Mouse (Mus musculus): Measurements from ENCODE around the gene Kif3a. TPM values are rescaled to one million over a fixed set of nuclear protein-coding genes. Genes with fewer than 3 reads are reported as not detected.
"Not testable (repeated sequence)": the region's sequence is repeated elsewhere in the genome, so short reads cannot be mapped to it uniquely, and the experiment has no call there.

Gene Kif3a
- polyA plus RNA-seq, 1 experiment from 2014 or later: 27.4 TPM

DNA sequence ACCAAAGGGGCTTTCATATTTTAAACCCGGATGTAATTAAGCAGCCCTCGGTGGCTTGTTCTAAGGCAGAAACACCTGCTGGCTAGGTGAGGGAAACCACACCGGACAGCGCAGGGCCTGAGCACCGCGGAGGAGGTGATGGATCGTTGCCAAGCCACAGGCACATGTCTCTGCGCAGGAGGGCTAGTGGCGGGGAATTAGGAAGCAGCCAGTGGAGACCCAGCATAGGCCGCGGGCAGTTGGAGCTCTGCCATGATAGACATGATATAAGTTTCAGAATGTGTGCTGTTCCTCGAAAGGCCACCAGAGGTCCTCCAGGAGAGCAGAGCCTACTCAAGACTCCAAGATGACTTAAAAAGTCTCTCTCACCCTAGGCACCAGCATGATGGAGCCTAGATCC, 15.4 kb upstream of the Kif3a start:
- DNase-seq (ENCODE audit: low spot score): no peak
- peaks cover 15% of the 10 kb centered on the region for H3K4me1 ChIP-seq (replicated peaks; ENCODE audit: control insufficient read depth, insufficient read depth, low read length)
- no peaks in the 10 kb centered on the region for H3K36me3 ChIP-seq (ENCODE audit: control insufficient read depth, insufficient read depth, low read length)
- no peak for ATAC-seq (replicated peaks; ENCODE audit: low FRiP score)
- H3K4me2 ChIP-seq: no peak overlapping the region
- 74% methylated on average over 12 of the region's 12 CpGs for WGBS
- no peak overlapping the region for H3K9ac ChIP-seq (ENCODE audit: low read depth, low read length)
- H3K4me3 ChIP-seq (ENCODE audit: low read depth, low read length): no peak overlapping the region
- no peaks in the 10 kb centered on the region for H3K27me3 ChIP-seq (replicated peaks; ENCODE audit: control insufficient read depth, insufficient read depth, low read length)
- no peaks in the 10 kb centered on the region for H3K9me3 ChIP-seq (ENCODE audit: control insufficient read depth, low read length)
- H3K27ac ChIP-seq (ENCODE audit: low read depth, low read length): no peak overlapping the region

DNA sequence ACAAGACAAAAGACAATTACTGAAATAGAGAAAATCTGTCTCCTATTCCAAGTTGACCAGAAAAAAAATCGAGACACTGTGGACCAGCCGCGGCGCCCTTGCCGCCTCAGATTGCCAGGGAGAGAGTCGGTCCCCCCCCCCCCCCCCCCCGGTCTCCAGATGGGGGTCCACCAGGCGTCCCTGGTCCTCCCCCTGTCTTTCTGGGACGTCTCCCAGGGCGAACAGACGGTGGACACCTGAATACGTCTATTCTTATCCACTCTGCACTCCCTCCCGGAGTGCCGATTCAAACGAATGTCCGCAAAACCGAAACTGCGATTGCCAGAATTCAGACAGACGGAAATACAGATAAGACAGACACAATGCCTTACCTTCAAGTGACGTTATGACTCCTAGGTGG, 10.7 kb upstream of the Kif3a start:
- not testable (repeated sequence) for H3K36me3 ChIP-seq (ENCODE audit: control insufficient read depth, insufficient read depth, low read length); H3K27ac ChIP-seq (ENCODE audit: low read depth, low read length); ATAC-seq (replicated peaks; ENCODE audit: low FRiP score); H3K9me3 ChIP-seq (ENCODE audit: control insufficient read depth, low read length); H3K4me3 ChIP-seq (ENCODE audit: low read depth, low read length); H3K4me2 ChIP-seq; H3K4me1 ChIP-seq (replicated peaks; ENCODE audit: control insufficient read depth, insufficient read depth, low read length); DNase-seq (ENCODE audit: low spot score); H3K27me3 ChIP-seq (replicated peaks; ENCODE audit: control insufficient read depth, insufficient read depth, low read length); H3K9ac ChIP-seq (ENCODE audit: low read depth, low read length)
- WGBS: 90% methylated on average over 10 of the region's 20 CpGs

DNA sequence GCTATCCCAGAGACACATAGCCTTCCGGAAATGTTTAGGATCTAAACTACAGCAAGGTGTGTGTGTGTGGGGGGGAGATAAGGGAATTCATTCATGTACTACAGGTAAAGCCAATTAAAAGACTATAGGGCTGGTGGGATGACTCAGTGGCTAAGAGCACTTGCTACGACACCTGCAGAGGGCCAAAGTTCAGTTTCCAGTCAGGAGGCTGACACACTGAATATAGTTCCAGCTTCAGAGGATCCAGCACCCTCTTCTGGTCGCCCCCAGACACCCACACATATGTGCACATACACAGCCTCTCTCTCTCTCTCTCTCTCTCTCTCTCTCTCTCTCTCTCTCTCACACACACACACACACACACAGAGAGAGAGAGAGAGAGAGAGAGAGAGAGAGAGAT, 9.2 kb upstream of the Kif3a start:
- H3K4me1 ChIP-seq (replicated peaks; ENCODE audit: control insufficient read depth, insufficient read depth, low read length); H3K9ac ChIP-seq (ENCODE audit: low read depth, low read length); DNase-seq (ENCODE audit: low spot score); H3K36me3 ChIP-seq (ENCODE audit: control insufficient read depth, insufficient read depth, low read length); ATAC-seq (replicated peaks; ENCODE audit: low FRiP score); H3K27ac ChIP-seq (ENCODE audit: low read depth, low read length); H3K27me3 ChIP-seq (replicated peaks; ENCODE audit: control insufficient read depth, insufficient read depth, low read length); H3K4me2 ChIP-seq; H3K4me3 ChIP-seq (ENCODE audit: low read depth, low read length); H3K9me3 ChIP-seq (ENCODE audit: control insufficient read depth, low read length): not testable (repeated sequence)
- 96% methylated on average over 1 of the region's 3 CpGs for WGBS

DNA sequence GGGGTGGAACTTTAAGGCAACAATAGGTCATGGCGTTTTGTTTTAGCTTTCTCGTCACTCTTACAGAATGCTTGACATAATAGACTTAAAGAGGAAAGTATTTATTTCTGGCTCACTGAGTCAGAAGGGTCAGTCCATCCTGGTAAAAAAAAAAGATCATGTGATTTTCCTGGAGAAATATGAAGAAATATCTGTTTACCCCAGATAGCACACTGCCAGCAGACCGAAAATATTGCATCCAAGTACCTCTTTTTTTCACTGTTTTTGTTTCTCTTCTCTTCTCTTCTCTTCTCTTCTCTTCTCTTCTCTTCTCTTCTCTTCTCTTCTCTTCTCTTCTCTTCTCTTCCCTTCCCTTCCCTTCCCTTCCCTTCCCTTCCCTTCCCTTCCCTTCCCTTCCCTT, 7.2 kb upstream of the Kif3a start:
- H3K9me3 ChIP-seq (ENCODE audit: control insufficient read depth, low read length); H3K36me3 ChIP-seq (ENCODE audit: control insufficient read depth, insufficient read depth, low read length); DNase-seq (ENCODE audit: low spot score); H3K4me1 ChIP-seq (replicated peaks; ENCODE audit: control insufficient read depth, insufficient read depth, low read length); ATAC-seq (replicated peaks; ENCODE audit: low FRiP score); H3K4me3 ChIP-seq (ENCODE audit: low read depth, low read length); H3K27me3 ChIP-seq (replicated peaks; ENCODE audit: control insufficient read depth, insufficient read depth, low read length); H3K9ac ChIP-seq (ENCODE audit: low read depth, low read length); H3K27ac ChIP-seq (ENCODE audit: low read depth, low read length); H3K4me2 ChIP-seq: not testable (repeated sequence)
- 67% methylated on average over 1 of the region's 3 CpGs for WGBS

DNA sequence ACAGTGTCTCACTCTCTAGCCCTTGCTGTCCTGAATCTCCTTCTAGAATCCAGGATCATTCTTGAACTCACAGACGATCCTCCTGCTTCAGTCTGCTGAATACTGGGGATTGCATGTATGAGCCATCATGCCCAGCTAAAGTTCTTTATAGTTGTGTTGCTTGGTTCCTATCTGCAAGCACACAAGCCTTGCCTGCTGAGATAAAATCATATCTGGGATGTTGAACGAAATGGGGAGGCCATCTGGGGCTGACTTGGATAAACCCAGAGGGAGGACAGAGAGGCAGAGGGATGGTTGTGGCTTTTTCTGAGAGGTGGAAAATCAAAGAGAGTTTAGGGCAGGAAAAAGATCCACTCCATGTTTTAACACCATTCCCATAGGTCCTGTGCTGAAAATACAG, 5.2 kb upstream of the Kif3a start:
- Histone ChIP-seq H3K27me3 (replicated peaks; ENCODE audit: control insufficient read depth, insufficient read depth, low read length) (no peaks in the 10 kb centered on the region), H3K27ac (ENCODE audit: low read depth, low read length) (no peak overlapping the region), H3K4me1 (replicated peaks; ENCODE audit: control insufficient read depth, insufficient read depth, low read length) (peaks cover 7% of the 10 kb centered on the region), H3K4me3 (ENCODE audit: low read depth, low read length) (no peak overlapping the region), H3K9me3 (ENCODE audit: control insufficient read depth, low read length) (no peaks in the 10 kb centered on the region), H3K9ac (ENCODE audit: low read depth, low read length) (no peak overlapping the region), H3K36me3 (ENCODE audit: control insufficient read depth, insufficient read depth, low read length) (no peaks in the 10 kb centered on the region), H3K4me2 (peak overlapping the region; percentile 33)
- ATAC-seq (replicated peaks; ENCODE audit: low FRiP score) (peak; percentile 66), DNase-seq (ENCODE audit: low spot score) (no peak)
- WGBS: 60% methylated on average over 2 of the region's 2 CpGs

DNA sequence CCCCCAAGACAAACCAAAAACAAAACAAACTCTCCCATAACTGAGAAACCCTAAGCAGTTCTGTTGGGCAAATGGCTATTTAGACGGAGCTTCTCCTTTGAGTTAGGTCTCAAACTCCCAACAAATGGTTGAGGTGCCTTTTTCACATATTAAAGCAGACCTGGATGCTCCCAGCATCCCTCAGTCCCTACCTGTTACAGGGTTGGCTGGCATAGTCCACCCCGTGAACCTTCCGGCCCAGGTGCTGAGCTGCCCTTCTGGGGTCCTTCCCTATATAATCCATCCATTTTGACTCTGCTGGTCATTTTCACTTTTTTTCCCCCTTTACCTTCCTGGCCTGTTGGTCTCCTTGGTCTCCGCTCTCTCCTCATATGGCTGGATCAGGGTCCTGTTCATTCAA, 533 bp upstream of the Kif3a start:
- DNase-seq (ENCODE audit: low spot score) (no peak), ATAC-seq (replicated peaks; ENCODE audit: low FRiP score) (no peak)
- H3K4me3 ChIP-seq (ENCODE audit: low read depth, low read length): peak overlapping the region; percentile 79
- 85% methylated on average over 4 of the region's 4 CpGs for WGBS
- H3K27ac ChIP-seq (ENCODE audit: low read depth, low read length): no peak overlapping the region
- no peaks in the 10 kb centered on the region for H3K36me3 ChIP-seq (ENCODE audit: control insufficient read depth, insufficient read depth, low read length)
- peak overlapping the region; percentile 58; the same call in 1 of the 2 replicates for H3K9ac ChIP-seq (ENCODE audit: low read depth, low read length)
- H3K4me1 ChIP-seq (replicated peaks; ENCODE audit: control insufficient read depth, insufficient read depth, low read length): peaks cover 10% of the 10 kb centered on the region
- peak overlapping the region; percentile 85 for H3K4me2 ChIP-seq
- H3K9me3 ChIP-seq (ENCODE audit: control insufficient read depth, low read length): no peaks in the 10 kb centered on the region
- H3K27me3 ChIP-seq (replicated peaks; ENCODE audit: control insufficient read depth, insufficient read depth, low read length): no peaks in the 10 kb centered on the region

DNA sequence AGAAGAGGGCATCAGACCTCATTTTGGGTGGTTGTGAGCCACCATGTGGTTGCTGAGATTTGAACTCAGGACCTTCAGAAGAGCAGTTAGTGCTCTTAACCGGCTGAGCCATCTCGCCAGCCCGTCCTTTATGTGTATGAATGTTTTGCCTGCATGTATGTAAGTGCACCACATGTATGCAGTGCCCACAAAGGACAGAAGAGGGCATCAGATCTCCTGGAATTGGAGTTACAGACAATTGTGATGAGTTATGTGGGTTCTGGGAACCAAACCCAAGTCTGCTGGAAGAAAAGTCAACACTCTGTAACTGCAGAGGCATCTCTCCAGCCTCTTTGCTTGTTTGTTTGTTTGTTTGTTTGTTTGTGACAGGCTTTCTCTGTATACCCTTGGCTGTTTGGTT, 13.4 kb downstream of the Kif3a start:
- ATAC-seq (replicated peaks; ENCODE audit: low FRiP score) (no peak), DNase-seq (ENCODE audit: low spot score) (no peak)
- H3K4me3 ChIP-seq (ENCODE audit: low read depth, low read length): no peak overlapping the region
- H3K36me3 ChIP-seq (ENCODE audit: control insufficient read depth, insufficient read depth, low read length): peaks cover 8% of the 10 kb centered on the region
- H3K27ac ChIP-seq (ENCODE audit: low read depth, low read length): no peak overlapping the region
- no peak overlapping the region for H3K9ac ChIP-seq (ENCODE audit: low read depth, low read length)
- WGBS: 95% methylated on average over 3 of the region's 3 CpGs
- H3K4me1 ChIP-seq (replicated peaks; ENCODE audit: control insufficient read depth, insufficient read depth, low read length): no peaks in the 10 kb centered on the region
- H3K9me3 ChIP-seq (ENCODE audit: control insufficient read depth, low read length): no peaks in the 10 kb centered on the region
- H3K27me3 ChIP-seq (replicated peaks; ENCODE audit: control insufficient read depth, insufficient read depth, low read length): no peaks in the 10 kb centered on the region
- H3K4me2 ChIP-seq: no peak overlapping the region

DNA sequence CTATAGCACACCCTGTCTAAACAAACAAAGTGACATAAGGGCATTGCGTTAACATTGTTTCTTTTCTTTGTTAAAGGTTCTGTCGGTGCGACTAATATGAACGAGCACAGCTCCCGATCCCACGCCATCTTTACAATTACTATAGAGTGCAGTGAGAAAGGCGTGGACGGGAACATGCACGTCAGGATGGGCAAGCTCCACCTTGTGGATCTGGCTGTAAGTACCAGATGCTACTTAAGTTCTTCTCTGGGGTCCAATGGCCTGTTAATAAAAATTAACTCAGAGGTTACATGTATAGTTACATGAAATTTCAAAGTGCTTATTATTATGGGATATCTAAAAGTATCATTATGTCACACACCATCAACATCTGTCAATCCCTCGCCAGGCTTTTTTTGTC, 16.0 kb downstream of the Kif3a start:
- no peak overlapping the region for H3K4me2 ChIP-seq
- 83% methylated on average over 10 of the region's 10 CpGs for WGBS
- DNase-seq (ENCODE audit: low spot score) (no peak), ATAC-seq (replicated peaks; ENCODE audit: low FRiP score) (no peak)
- peaks cover 8% of the 10 kb centered on the region for H3K36me3 ChIP-seq (ENCODE audit: control insufficient read depth, insufficient read depth, low read length)
- no peaks in the 10 kb centered on the region for H3K4me1 ChIP-seq (replicated peaks; ENCODE audit: control insufficient read depth, insufficient read depth, low read length)
- H3K4me3 ChIP-seq (ENCODE audit: low read depth, low read length): no peak overlapping the region
- no peak overlapping the region for H3K27ac ChIP-seq (ENCODE audit: low read depth, low read length)
- H3K9me3 ChIP-seq (ENCODE audit: control insufficient read depth, low read length): no peaks in the 10 kb centered on the region
- H3K9ac ChIP-seq (ENCODE audit: low read depth, low read length): no peak overlapping the region
- no peaks in the 10 kb centered on the region for H3K27me3 ChIP-seq (replicated peaks; ENCODE audit: control insufficient read depth, insufficient read depth, low read length)

DNA sequence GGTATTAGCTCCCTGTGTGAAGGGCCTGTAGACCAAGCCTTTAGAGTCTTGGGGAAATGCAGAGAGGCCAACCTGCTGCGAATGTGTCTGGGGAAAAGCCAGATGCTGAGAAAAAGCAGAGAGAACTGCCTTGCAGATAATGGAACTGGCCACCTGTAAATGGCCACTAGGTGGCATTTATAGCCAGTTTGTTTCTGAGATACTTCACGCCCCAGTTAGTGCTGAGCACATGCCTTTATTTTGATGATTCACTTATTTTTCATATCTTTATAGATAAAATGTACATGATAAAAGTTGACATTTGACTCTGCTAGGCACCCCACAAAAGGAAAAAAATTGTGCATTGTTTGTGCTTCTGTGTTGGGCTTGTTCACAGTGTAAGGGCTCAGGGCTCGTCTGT, 17.7 kb downstream of the Kif3a start:
- Histone ChIP-seq H3K9me3 (ENCODE audit: control insufficient read depth, low read length) (no peaks in the 10 kb centered on the region), H3K4me3 (ENCODE audit: low read depth, low read length) (no peak overlapping the region), H3K27me3 (replicated peaks; ENCODE audit: control insufficient read depth, insufficient read depth, low read length) (no peaks in the 10 kb centered on the region), H3K4me1 (replicated peaks; ENCODE audit: control insufficient read depth, insufficient read depth, low read length) (no peaks in the 10 kb centered on the region), H3K9ac (ENCODE audit: low read depth, low read length) (no peak overlapping the region), H3K36me3 (ENCODE audit: control insufficient read depth, insufficient read depth, low read length) (peaks cover 12% of the 10 kb centered on the region), H3K4me2 (no peak overlapping the region), H3K27ac (ENCODE audit: low read depth, low read length) (no peak overlapping the region)
- DNase-seq (ENCODE audit: low spot score) (no peak), ATAC-seq (replicated peaks; ENCODE audit: low FRiP score) (no peak)
- WGBS: 60% methylated on average over 3 of the region's 3 CpGs
